Mouse (Mus musculus): ENCODE results near the gene Olfr657.

DNA sequence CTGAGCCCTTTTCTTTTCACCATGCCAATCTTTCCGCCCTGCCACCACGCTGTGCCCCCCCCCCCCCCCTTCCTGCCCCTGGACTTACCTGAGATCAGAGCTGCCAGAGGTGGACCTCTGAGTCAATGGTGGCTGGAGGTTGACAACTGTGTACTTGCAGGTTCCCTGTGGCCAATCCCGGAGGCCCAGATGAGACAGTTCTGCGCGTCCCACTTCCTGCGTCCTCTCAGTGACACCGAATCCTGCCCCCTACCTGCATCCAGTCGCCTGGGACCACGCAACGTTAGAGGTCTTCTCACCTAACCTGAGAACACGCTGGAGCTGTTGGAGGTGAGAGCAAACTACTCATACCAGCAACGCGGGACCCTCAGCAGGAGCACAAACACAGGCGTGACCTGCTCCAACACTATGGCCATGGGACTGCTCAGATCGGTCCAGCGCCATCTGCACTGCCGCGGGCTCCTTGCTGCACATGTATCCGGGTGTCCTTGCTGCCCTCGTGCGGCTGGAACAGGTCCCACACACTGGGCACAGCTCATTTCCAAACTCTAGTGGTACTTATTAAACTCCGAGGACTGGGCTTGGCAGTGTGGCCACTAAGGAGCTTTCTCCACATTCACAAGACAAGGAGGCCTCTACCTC, 22.4 kb downstream of the Olfr657 start, which contains the start of gene Olfr658:
- TF ChIP-seq CTCF (IDR thresholded peaks at IDR 0.05; ENCODE audit: low read depth, low read length) (no peak), GATA1 (IDR thresholded peaks at IDR 0.05; ENCODE audit: borderline replicate concordance, low read length) (no peak), TAL1 (conservative IDR thresholded peaks at IDR 0.05; ENCODE audit: low read depth, low read length) (no peak)
